Mouse (Mus musculus): ENCODE measurements at regions not wholly inside any gene's neighbourhood (a gene's known extent, or its start where the extent isn't known, plus 50 kb on each side); places are given as distances from the start of the nearest gene placed in this dataset.

GRCm38 (mm10) chr15:48860627-48861026, 5024.1 kb upstream of the Gm7489 start:
- DNase-seq (ENCODE audit: low read depth, low spot score): no peak

GRCm38 (mm10) chr15:48898546-48898945, 4986.2 kb upstream of the Gm7489 start:
- no peak for DNase-seq (ENCODE audit: low read depth, low spot score)

GRCm38 (mm10) chr15:48904687-48905086, 4980.0 kb upstream of the Gm7489 start:
- DNase-seq (ENCODE audit: low read depth, low spot score): no peak

- DNase-seq (ENCODE audit: low read depth, low spot score): peak; percentile 30
Measured at GRCm38 (mm10) chr15:48925940-48926339, 4958.8 kb upstream of the Gm7489 start.

- no peak for DNase-seq (ENCODE audit: low read depth, low spot score)
Measured at GRCm38 (mm10) chr15:48946150-48946549, 4938.6 kb upstream of the Gm7489 start.

- no peak for DNase-seq (ENCODE audit: low read depth, low spot score)
Measured at GRCm38 (mm10) chr15:48976176-48976575, 4908.5 kb upstream of the Gm7489 start.

- no peak for DNase-seq (ENCODE audit: low read depth, low spot score)
Measured at GRCm38 (mm10) chr15:48976583-48976982, 4908.1 kb upstream of the Gm7489 start.

Measured in ES-CJ7 (cell line).